Mouse (Mus musculus) midbrain, embryonic 10.5 days (tissue): Measurements from ENCODE around the gene Ube4a. TPM values are rescaled to one million over a fixed set of nuclear protein-coding genes. Genes with fewer than 3 reads are reported as not detected.

ENCODE experiments used
- DNase-seq: peaks from one replicate; pipeline ENCODE4 v3.0.0-alpha.2; 2017; ENCODE audit warnings: low spot score
- H3K27ac ChIP-seq: fragments of 300-500 bp; sonication (generic); replicated peaks from 2 replicates; pipeline ENCODE4 v1.5.1; 2016; ENCODE audit warnings: mild to moderate bottlenecking
- H3K27me3 ChIP-seq: fragments of 300-500 bp; sonication (generic); 2 replicates; pipeline ENCODE4 v1.6.1; 2016; ENCODE audit warnings: low read depth, mild to moderate bottlenecking; ENCODE audit not compliant: poor library complexity, severe bottlenecking
- H3K36me3 ChIP-seq: fragments of 300-500 bp; sonication (generic); 2 replicates; pipeline ENCODE4 v1.6.1; 2016; ENCODE audit warnings: mild to moderate bottlenecking, moderate library complexity
- H3K4me1 ChIP-seq: fragments of 300-500 bp; sonication (generic); 2 replicates; pipeline ENCODE4 v1.6.1; 2016
- H3K4me3 ChIP-seq: fragments of 300-500 bp; sonication (generic); 2 replicates; pipeline ENCODE4 v1.5.1; 2016; ENCODE audit warnings: mild to moderate bottlenecking, moderate library complexity
- H3K9me3 ChIP-seq: fragments of 300-500 bp; sonication (generic); replicated peaks from 2 replicates; pipeline ENCODE4 v1.6.1; 2016; ENCODE audit warnings: mild to moderate bottlenecking
- WGBS: fragments of 180-500 bp; shearing (Covaris S2); methylation state at CpG from one replicate; pipeline ENCODE4 v1.1.7; 2016; 5-methylcytosine and 5-hydroxymethylcytosine counted together
- polyA plus RNA-seq: library from polyadenylated mRNA; unstranded; fragments of >200 nt; fragmentation: Nextera tagmentation; extraction: Ambion mirVana; gene quantifications from 2 replicates; pipeline ENCODE4 v1.2.1, GENCODE M21; 2016

The Ube4a gene
- polyA plus RNA-seq, 1 experiment from 2014 or later: 24.2 TPM

- DNase-seq: peak; percentile 87
- Histone ChIP-seq H3K27ac (peak within 1 kb of the TSS; percentile 93), H3K36me3 (no peaks in the 10 kb centered on the region), H3K27me3 (no peaks in the 10 kb centered on the region), H3K4me3 (peak within 1 kb of the TSS; percentile 98), H3K9me3 (no peaks in the 10 kb centered on the region), H3K4me1 (peaks cover 17% of the 10 kb centered on the region)
- WGBS: under 1% methylated on average over 48 of the region's 48 CpGs
Observed at GRCm38 (mm10) chr9:44920374-44921122, 44.9 kb downstream of the Ube4a start, which contains the start of gene Atp5l. Gene Atp5l, minus strand, starts transcription at chr9:44920742.

GRCm38 (mm10) chr9:44919606-44920005 lies 45.8 kb downstream of the Ube4a start:
- DNase-seq: no peak
- Histone ChIP-seq H3K4me1 (peaks cover 17% of the 10 kb centered on the region), H3K27ac (no peak overlapping the region), H3K36me3 (no peaks in the 10 kb centered on the region), H3K9me3 (no peaks in the 10 kb centered on the region), H3K4me3 (peak overlapping the region; percentile 98), H3K27me3 (no peaks in the 10 kb centered on the region)
- 51% methylated on average over 2 of the region's 2 CpGs for WGBS

GRCm38 (mm10) chr9:44916196-44916595 lies 49.2 kb downstream of the Ube4a start:
- H3K36me3 ChIP-seq: peaks cover 24% of the 10 kb centered on the region
- no peak for DNase-seq
- no peaks in the 10 kb centered on the region for H3K27me3 ChIP-seq
- H3K4me1 ChIP-seq: peaks cover 13% of the 10 kb centered on the region
- H3K9me3 ChIP-seq: no peaks in the 10 kb centered on the region
- WGBS: 50% methylated on average over 1 of the region's 1 CpGs
- no peak overlapping the region for H3K4me3 ChIP-seq
- H3K27ac ChIP-seq: no peak overlapping the region

GRCm38 (mm10) chr9:44914706-44915105 lies 50.7 kb downstream of the Ube4a start:
- Histone ChIP-seq H3K4me3 (no peak overlapping the region), H3K4me1 (peaks cover 10% of the 10 kb centered on the region), H3K27ac (no peak overlapping the region), H3K36me3 (peaks cover 36% of the 10 kb centered on the region), H3K27me3 (no peaks in the 10 kb centered on the region), H3K9me3 (no peaks in the 10 kb centered on the region)
- 92% methylated on average over 4 of the region's 4 CpGs for WGBS
- no peak for DNase-seq

- DNase-seq: no peak
- WGBS: 93% methylated on average over 4 of the region's 4 CpGs
Observed at GRCm38 (mm10) chr9:44911365-44911764, 54.0 kb downstream of the Ube4a start.

GRCm38 (mm10) chr9:44905620-44906019 lies 59.8 kb downstream of the Ube4a start:
- H3K4me1 ChIP-seq: no peaks in the 10 kb centered on the region
- no peak for DNase-seq
- WGBS: 89% methylated on average over 4 of the region's 4 CpGs
- H3K27ac ChIP-seq: no peak overlapping the region
- H3K27me3 ChIP-seq: no peaks in the 10 kb centered on the region
- H3K36me3 ChIP-seq: peaks cover 6% of the 10 kb centered on the region
- no peak overlapping the region for H3K4me3 ChIP-seq
- H3K9me3 ChIP-seq: no peaks in the 10 kb centered on the region

More at GRCm38 (mm10) chr9:44911365-44911764, 54.0 kb downstream of the Ube4a start:
- no peak overlapping the region for H3K4me3 ChIP-seq
- H3K36me3 ChIP-seq: peaks cover 36% of the 10 kb centered on the region
- no peaks in the 10 kb centered on the region for H3K4me1 ChIP-seq
- H3K27me3 ChIP-seq: no peaks in the 10 kb centered on the region
- H3K9me3 ChIP-seq: no peaks in the 10 kb centered on the region
- H3K27ac ChIP-seq: no peak overlapping the region

- Histone ChIP-seq H3K9me3 (no peaks in the 10 kb centered on the region), H3K4me3 (no peak overlapping the region), H3K4me1 (no peaks in the 10 kb centered on the region), H3K27me3 (no peaks in the 10 kb centered on the region), H3K36me3 (no peaks in the 10 kb centered on the region), H3K27ac (no peak overlapping the region)
- 78% methylated on average over 5 of the region's 5 CpGs for WGBS
- DNase-seq: no peak
Observed at GRCm38 (mm10) chr9:44904964-44905363, 60.4 kb downstream of the Ube4a start.

GRCm38 (mm10) chr9:44903856-44904255 lies 61.5 kb downstream of the Ube4a start:
- DNase-seq: no peak
- Histone ChIP-seq H3K4me3 (no peak overlapping the region), H3K9me3 (no peaks in the 10 kb centered on the region), H3K27ac (no peak overlapping the region), H3K36me3 (no peaks in the 10 kb centered on the region), H3K27me3 (no peaks in the 10 kb centered on the region), H3K4me1 (no peaks in the 10 kb centered on the region)
- WGBS: 87% methylated on average over 4 of the region's 4 CpGs

GRCm38 (mm10) chr9:44900402-44900801 lies 65.0 kb downstream of the Ube4a start:
- Histone ChIP-seq H3K27ac (no peak overlapping the region), H3K36me3 (no peaks in the 10 kb centered on the region), H3K27me3 (no peaks in the 10 kb centered on the region), H3K9me3 (no peaks in the 10 kb centered on the region), H3K4me1 (no peaks in the 10 kb centered on the region), H3K4me3 (no peak overlapping the region)
- DNase-seq: no peak
- 67% methylated on average over 4 of the region's 4 CpGs for WGBS

GRCm38 (mm10) chr9:44899716-44900115 lies 65.7 kb downstream of the Ube4a start:
- H3K4me3 ChIP-seq: no peak overlapping the region
- DNase-seq: no peak
- H3K9me3 ChIP-seq: no peaks in the 10 kb centered on the region
- H3K27ac ChIP-seq: no peak overlapping the region
- H3K27me3 ChIP-seq: no peaks in the 10 kb centered on the region
- WGBS: 86% methylated on average over 3 of the region's 3 CpGs
- no peaks in the 10 kb centered on the region for H3K36me3 ChIP-seq
- no peaks in the 10 kb centered on the region for H3K4me1 ChIP-seq

GRCm38 (mm10) chr9:44897024-44897423 lies 68.4 kb downstream of the Ube4a start:
- DNase-seq: no peak
- H3K27ac ChIP-seq: no peak overlapping the region
- H3K4me3 ChIP-seq: no peak overlapping the region
- H3K9me3 ChIP-seq: no peaks in the 10 kb centered on the region
- H3K36me3 ChIP-seq: no peaks in the 10 kb centered on the region
- WGBS: 78% methylated on average over 4 of the region's 4 CpGs
- no peaks in the 10 kb centered on the region for H3K27me3 ChIP-seq
- H3K4me1 ChIP-seq: no peaks in the 10 kb centered on the region

- no peaks in the 10 kb centered on the region for H3K4me1 ChIP-seq
- no peaks in the 10 kb centered on the region for H3K27me3 ChIP-seq
- H3K9me3 ChIP-seq: no peaks in the 10 kb centered on the region
- 74% methylated on average over 3 of the region's 3 CpGs for WGBS
- no peak for DNase-seq
- H3K4me3 ChIP-seq: no peak overlapping the region
- no peak overlapping the region for H3K27ac ChIP-seq
- H3K36me3 ChIP-seq: no peaks in the 10 kb centered on the region
Observed at GRCm38 (mm10) chr9:44892664-44893063, 72.7 kb downstream of the Ube4a start.

- no peaks in the 10 kb centered on the region for H3K9me3 ChIP-seq
- 88% methylated on average over 6 of the region's 6 CpGs for WGBS
- no peak overlapping the region for H3K4me3 ChIP-seq
Observed at GRCm38 (mm10) chr9:44891210-44891609, 74.2 kb downstream of the Ube4a start.

More at GRCm38 (mm10) chr9:44891210-44891609, 74.2 kb downstream of the Ube4a start:
- DNase-seq: no peak
- no peaks in the 10 kb centered on the region for H3K4me1 ChIP-seq
- H3K27me3 ChIP-seq: no peaks in the 10 kb centered on the region
- H3K36me3 ChIP-seq: no peaks in the 10 kb centered on the region
- H3K27ac ChIP-seq: no peak overlapping the region
